Mouse (Mus musculus) neural tube, embryonic 14.5 days (tissue): ENCODE measurements around the gene Cbr1. TPM values are rescaled to one million over a fixed set of nuclear protein-coding genes. Genes with fewer than 3 reads are reported as not detected.

Experiments
- ATAC-seq: fragments of 200-750 bp; cut with Nextera tagmentation; 2 replicates; pipeline ENCODE4 v1.8.0; 2017; ENCODE audit warnings: low read depth, mild to moderate bottlenecking, moderate TSS enrichment, moderate library complexity
- H3K27ac ChIP-seq: fragments of 300-500 bp; sonication (generic); 2 replicates; pipeline ENCODE4 v1.5.1; 2014; ENCODE audit warnings: low read depth, mild to moderate bottlenecking, control low read depth, low read length, moderate library complexity, mixed read lengths
- H3K27me3 ChIP-seq: fragments of 300-500 bp; sonication (generic); 2 replicates; pipeline ENCODE4 v1.6.1; 2014; ENCODE audit warnings: low read length; ENCODE audit not compliant: control insufficient read depth, insufficient read depth
- H3K36me3 ChIP-seq: fragments of 300-500 bp; sonication (generic); 2 replicates; pipeline ENCODE4 v1.6.1; 2014; ENCODE audit warnings: low read length, mixed read lengths; ENCODE audit not compliant: control insufficient read depth, insufficient read depth
- H3K4me1 ChIP-seq: fragments of 300-500 bp; sonication (generic); 2 replicates; pipeline ENCODE4 v1.6.1; 2014; ENCODE audit warnings: low read length; ENCODE audit not compliant: control insufficient read depth, insufficient read depth
- H3K4me2 ChIP-seq: fragments of 300-500 bp; sonication (generic); 2 replicates; pipeline ENCODE4 v1.6.1; 2014; ENCODE audit warnings: mild to moderate bottlenecking, low read depth, low read length, control low read depth
- H3K4me3 ChIP-seq: fragments of 300-500 bp; sonication (generic); 2 replicates; pipeline ENCODE4 v1.5.1; 2014; ENCODE audit warnings: low read depth, low read length, control low read depth, mixed read lengths
- H3K9ac ChIP-seq: fragments of 300-500 bp; sonication (generic); replicated peaks from 2 replicates; pipeline ENCODE4 v1.6.1; 2014; ENCODE audit warnings: low read depth, mild to moderate bottlenecking, control low read depth, low read length, mixed read lengths
- H3K9me3 ChIP-seq: fragments of 300-500 bp; sonication (generic); 2 replicates; pipeline ENCODE4 v1.6.1; 2016; ENCODE audit warnings: low read length; ENCODE audit not compliant: control insufficient read depth
- WGBS: fragments of 180-500 bp; shearing (Covaris S2); extraction: QIAGEN DNeasy Blood & Tissue Kit; methylation state at CpG from one replicate; pipeline ENCODE4 v1.1.7; 2014; 5-methylcytosine and 5-hydroxymethylcytosine counted together
- polyA plus RNA-seq: library from polyadenylated mRNA; unstranded; fragments of >200 nt; fragmentation: Nextera tagmentation; extraction: Ambion mirVana; gene quantifications from 2 replicates; pipeline ENCODE4 v1.2.1, GENCODE M21; 2014

The Cbr1 gene
- 143 and 146 TPM in 2 replicates for polyA plus RNA-seq

DNA sequence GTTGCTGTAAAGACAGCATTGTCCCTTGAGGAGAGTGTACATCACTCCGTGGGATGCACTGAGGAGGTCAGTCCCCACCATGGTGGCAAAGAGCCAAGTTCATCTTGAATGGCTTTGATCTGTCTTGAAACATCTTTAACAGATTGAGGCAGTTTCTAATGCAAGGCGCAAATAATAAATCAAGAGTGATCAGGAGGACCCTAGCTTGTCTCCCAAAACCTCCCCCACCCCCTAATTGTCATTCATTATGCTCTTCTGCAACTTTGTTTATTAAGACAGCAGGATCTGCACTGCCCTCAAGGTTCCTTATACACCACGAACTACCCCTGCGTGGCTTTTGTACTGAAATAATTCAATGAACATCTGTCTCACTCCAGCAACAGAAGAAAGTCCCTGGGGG is at the start of gene Cbr1:
Gene Cbr1 (plus strand): TSS at position 301 of the 400 bp plus-strand sequence.
- Histone ChIP-seq H3K4me1 (peaks cover 7% of the 10 kb centered on the region), H3K4me3 (peak within 1 kb of the TSS; percentile 40), H3K4me2 (peak within 1 kb of the TSS; percentile 89), H3K27ac (peak within 1 kb of the TSS; percentile 96), H3K9me3 (no peaks in the 10 kb centered on the region), H3K36me3 (no peaks in the 10 kb centered on the region), H3K9ac (no peak within 1 kb of the TSS), H3K27me3 (no peaks in the 10 kb centered on the region)
- WGBS: 53% methylated on average over 4 of the region's 4 CpGs
- ATAC-seq: no peak

DNA sequence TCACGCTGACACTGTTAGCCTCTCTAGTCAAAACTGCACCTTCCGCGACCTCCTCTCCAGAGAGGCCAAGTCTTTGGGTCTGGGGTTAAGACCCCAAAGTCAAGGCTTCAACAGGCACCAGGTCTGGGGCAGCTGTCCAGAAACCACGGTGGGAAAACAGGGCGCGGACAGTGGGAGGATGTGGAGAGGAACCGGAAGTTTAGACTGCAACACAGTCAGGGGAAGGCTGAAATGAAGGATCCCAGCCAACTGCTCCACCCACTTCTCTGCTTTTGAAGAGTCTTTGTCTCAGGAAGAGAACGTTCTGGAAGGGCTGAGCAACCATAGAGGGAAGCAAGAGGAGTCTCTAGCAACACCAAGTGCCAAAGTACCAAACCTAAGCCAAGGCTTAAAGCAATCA is 48.0 kb upstream of the Cbr1 start:
- Histone ChIP-seq H3K4me3 (no peak overlapping the region), H3K27ac (no peak overlapping the region), H3K4me2 (no peak overlapping the region), H3K9me3 (no peaks in the 10 kb centered on the region), H3K36me3 (no peaks in the 10 kb centered on the region), H3K9ac (no peak overlapping the region), H3K4me1 (no peaks in the 10 kb centered on the region), H3K27me3 (no peaks in the 10 kb centered on the region; the same call in 1 of the 2 replicates)
- no peak for ATAC-seq
- 75% methylated on average over 8 of the region's 8 CpGs for WGBS

DNA sequence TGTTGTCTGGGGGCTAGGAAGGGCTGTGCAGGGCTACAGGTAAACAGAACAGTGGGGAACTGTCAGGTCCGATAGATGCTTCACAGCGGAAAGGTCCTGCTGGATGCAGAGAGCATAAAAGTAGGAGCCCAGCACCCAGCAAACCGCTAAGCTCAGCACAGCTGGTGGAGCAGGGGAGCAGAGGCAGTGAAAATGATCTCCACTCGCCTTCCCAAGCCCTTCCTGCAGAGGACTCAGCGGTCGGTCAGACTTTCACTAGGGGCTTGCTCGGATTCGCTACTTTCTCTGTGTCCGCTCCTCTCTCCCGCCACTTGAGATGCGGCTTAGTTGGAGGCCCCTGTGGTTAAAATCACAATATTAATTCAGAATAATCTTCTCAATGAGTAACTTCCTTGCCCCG is 47.2 kb upstream of the Cbr1 start:
- H3K4me1 ChIP-seq: no peaks in the 10 kb centered on the region
- H3K9me3 ChIP-seq: no peaks in the 10 kb centered on the region
- no peaks in the 10 kb centered on the region; the same call in 1 of the 2 replicates for H3K27me3 ChIP-seq
- no peak for ATAC-seq
- H3K4me3 ChIP-seq: no peak overlapping the region
- WGBS: 9% methylated on average over 12 of the region's 12 CpGs
- H3K9ac ChIP-seq: no peak overlapping the region
- no peaks in the 10 kb centered on the region for H3K36me3 ChIP-seq
- no peak overlapping the region for H3K27ac ChIP-seq
- H3K4me2 ChIP-seq: no peak overlapping the region

DNA sequence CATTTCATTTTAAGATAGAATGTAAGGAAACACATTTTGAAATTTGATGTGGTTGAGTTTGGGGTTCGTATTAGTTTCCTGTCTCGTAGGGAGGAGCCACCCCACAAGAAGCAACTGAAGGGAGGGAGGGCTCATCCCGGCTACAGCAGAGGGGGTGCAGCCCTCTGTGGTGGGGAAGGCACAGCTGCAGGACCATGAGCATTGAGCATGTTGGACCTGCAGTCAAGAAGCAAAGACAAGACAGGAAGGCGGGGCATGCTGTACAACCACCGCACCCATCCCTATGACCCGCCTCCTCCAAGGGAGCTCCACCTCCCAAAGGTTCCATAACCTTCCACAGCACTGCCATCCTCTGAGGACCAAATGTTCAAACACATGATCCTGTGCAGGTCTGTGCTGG is 33.3 kb upstream of the Cbr1 start:
- no peaks in the 10 kb centered on the region for H3K36me3 ChIP-seq
- H3K4me1 ChIP-seq: no peaks in the 10 kb centered on the region
- H3K27me3 ChIP-seq: no peaks in the 10 kb centered on the region
- no peak overlapping the region for H3K27ac ChIP-seq
- H3K9ac ChIP-seq: no peak overlapping the region
- no peak for ATAC-seq
- H3K9me3 ChIP-seq: no peaks in the 10 kb centered on the region
- no peak overlapping the region for H3K4me2 ChIP-seq
- H3K4me3 ChIP-seq: no peak overlapping the region
- 95% methylated on average over 6 of the region's 6 CpGs for WGBS

DNA sequence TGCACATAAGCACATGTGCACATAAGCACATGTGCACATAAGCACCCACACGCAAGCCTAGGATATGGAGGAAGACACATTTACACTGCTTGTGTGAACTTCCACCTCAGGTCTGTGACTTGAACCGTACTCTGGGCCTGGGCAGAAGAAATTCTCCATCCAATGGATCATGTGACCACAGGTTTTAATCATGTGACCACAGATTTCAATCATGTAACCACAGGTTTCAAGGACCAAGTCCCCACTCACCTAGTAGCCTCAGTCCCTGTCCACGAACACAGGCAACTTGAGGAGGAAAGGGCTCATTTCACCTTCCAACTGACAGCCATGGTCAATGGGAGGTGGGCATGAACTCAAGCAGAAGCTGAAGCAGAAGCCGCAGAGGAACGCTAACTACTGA is 32.2 kb upstream of the Cbr1 start:
- no peaks in the 10 kb centered on the region for H3K9me3 ChIP-seq
- WGBS: over 99% methylated on average over 5 of the region's 5 CpGs
- no peaks in the 10 kb centered on the region for H3K36me3 ChIP-seq
- H3K4me1 ChIP-seq: no peaks in the 10 kb centered on the region
- no peaks in the 10 kb centered on the region for H3K27me3 ChIP-seq
- H3K9ac ChIP-seq: no peak overlapping the region
- no peak overlapping the region for H3K27ac ChIP-seq
- no peak overlapping the region for H3K4me2 ChIP-seq
- no peak for ATAC-seq
- H3K4me3 ChIP-seq: no peak overlapping the region

DNA sequence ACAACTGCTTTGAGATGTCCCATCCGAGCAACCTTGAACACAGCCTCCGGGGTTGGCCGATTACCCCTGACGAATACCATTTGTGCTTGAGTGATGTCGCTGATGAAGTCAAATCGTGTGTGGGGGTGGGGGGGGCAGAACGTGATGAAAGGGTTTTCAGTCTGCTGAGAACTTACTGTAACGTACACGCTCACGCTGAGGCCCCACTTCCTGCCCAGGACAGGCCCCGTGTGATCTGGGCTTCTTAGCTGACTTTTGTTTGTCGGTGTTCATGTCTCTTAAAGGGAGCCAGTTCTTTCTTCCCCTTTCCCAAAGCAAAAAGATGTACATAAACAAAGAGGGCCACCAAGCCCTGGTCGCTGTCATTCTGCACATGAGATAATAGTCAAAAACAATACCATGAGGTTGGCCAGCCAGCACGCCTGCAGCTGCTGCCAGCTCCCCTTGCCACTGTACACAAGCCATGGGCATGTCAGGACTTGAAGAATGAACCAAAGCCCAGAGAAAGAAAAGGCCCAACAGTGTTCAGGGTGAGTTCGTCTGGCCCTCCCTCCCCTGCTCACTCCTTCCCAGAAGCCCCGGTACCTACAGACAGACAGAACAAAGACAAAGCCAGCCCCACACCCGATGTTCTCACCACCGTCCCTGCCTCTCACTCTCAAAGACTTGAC is 31.0 kb upstream of the Cbr1 start:
- Histone ChIP-seq H3K4me2 (no peak overlapping the region), H3K27me3 (no peaks in the 10 kb centered on the region), H3K4me3 (no peak overlapping the region), H3K27ac (no peak overlapping the region), H3K9me3 (no peaks in the 10 kb centered on the region), H3K9ac (no peak overlapping the region), H3K4me1 (no peaks in the 10 kb centered on the region), H3K36me3 (no peaks in the 10 kb centered on the region)
- ATAC-seq: no peak
- 66% methylated on average over 18 of the region's 18 CpGs for WGBS

DNA sequence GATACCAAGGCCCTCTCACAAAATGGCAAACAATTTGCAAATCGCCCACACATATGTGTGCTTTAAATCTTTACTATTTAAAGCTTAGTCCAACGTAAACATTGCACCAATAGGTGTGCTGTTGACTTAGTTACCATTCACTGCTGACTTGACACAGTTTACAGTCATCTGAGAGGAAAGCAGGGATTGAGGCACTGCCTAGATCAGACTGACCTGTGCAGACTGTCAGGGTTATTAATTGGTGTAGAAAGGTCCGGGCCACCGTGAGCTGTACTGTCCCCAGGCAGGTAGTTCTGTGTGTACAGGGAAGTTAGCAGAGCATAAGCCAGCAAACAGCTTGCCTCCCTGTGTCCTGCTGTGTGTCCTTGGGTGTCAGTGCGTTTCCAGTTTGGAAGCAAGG is 30.1 kb upstream of the Cbr1 start:
- peak; percentile 31; the same call in 1 of the 2 replicates for ATAC-seq

DNA sequence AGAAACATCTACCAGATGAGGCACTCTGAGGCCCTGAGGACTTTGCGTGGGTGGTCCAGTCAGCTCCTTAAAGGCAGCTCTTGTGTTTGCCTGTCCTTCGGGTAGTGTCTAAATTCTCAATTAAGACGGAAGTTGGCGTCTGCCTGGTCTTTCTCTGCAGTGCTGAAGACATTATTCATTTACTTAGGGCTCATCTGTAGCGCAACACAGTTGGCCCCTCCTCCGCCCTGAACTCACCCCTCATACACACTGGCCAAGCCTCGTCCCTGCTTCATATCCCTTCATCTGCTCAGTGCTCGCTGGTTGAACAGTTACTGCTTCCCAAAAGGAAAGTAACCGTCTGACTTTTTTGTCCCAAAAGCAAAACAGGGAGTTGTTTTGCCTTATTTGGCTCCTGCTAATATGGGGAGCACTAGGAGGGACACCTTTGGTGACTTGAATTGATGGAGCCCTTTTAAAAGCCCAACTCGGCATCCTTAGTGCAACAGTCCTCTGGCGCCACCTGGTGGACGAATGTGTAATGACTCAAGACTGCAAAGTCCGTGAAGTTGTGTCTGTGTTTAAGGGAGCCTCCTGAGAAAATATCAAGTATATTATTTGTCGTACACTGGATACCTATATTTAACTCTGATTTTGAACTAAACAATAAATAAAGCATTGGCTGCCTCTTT is 29.1 kb upstream of the Cbr1 start:
- Histone ChIP-seq H3K4me3 (no peak overlapping the region), H3K9ac (no peak overlapping the region), H3K9me3 (no peaks in the 10 kb centered on the region), H3K36me3 (no peaks in the 10 kb centered on the region), H3K4me2 (no peak overlapping the region), H3K27me3 (no peaks in the 10 kb centered on the region), H3K4me1 (no peaks in the 10 kb centered on the region), H3K27ac (no peak overlapping the region)
- 36% methylated on average over 14 of the region's 14 CpGs for WGBS
- 0 out of 2 replicates have a peak, but pooled peaks have one; percentile 44 for ATAC-seq

More for the DNA sequence above, 30.1 kb upstream of the Cbr1 start:
- H3K4me1 ChIP-seq: no peaks in the 10 kb centered on the region
- H3K4me2 ChIP-seq: no peak overlapping the region
- H3K27ac ChIP-seq: no peak overlapping the region
- no peaks in the 10 kb centered on the region for H3K9me3 ChIP-seq
- H3K9ac ChIP-seq: no peak overlapping the region
- H3K4me3 ChIP-seq: no peak overlapping the region
- WGBS: 81% methylated on average over 5 of the region's 5 CpGs
- H3K27me3 ChIP-seq: no peaks in the 10 kb centered on the region
- H3K36me3 ChIP-seq: no peaks in the 10 kb centered on the region

DNA sequence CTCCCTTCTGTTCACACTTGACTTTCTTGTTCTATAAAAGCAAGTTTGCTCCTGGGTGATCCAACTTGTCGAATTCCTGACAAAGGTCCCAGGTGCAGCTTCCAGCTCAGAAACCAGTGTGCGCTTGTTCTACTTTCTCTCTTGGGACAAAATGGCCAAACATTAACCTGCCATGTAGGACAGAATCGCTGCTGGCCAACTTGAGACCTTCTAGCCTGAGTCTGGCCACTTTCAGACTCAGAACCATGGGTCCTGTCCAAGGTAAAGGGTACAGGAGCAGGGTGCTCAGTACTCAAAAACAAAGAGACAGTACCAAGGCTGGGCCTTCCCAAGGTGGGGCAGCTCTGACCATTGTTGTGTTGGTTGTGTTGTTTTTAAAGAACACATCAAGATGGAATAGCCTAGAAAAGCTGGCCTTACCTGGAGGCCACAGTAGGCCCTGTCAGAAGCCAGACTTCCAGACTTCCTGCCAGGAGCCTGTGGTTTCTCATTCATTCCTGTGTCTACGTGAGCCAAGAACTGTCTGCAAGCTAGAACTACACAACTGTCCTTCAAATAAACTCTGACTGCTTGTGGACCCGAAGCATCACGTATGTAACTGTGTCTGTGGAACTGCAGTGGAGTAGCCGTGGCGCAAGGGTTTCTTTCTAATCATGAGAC is 27.2 kb upstream of the Cbr1 start:
- Histone ChIP-seq H3K4me1 (no peaks in the 10 kb centered on the region), H3K9ac (no peak overlapping the region), H3K27ac (no peak overlapping the region), H3K4me2 (no peak overlapping the region), H3K4me3 (no peak overlapping the region), H3K36me3 (no peaks in the 10 kb centered on the region), H3K27me3 (no peaks in the 10 kb centered on the region), H3K9me3 (no peaks in the 10 kb centered on the region)
- ATAC-seq: no peak
- 91% methylated on average over 8 of the region's 8 CpGs for WGBS
